Mouse (Mus musculus) layer of hippocampus, adult 2 months (tissue): ENCODE data around the gene Slc16a7. TPM values are rescaled to one million over a fixed set of nuclear protein-coding genes. Genes with fewer than 3 reads are reported as not detected.

ENCODE experiments used
- DNase-seq, 2 experiments: peaks; one replicate each; pipeline ENCODE4 v3.0.0; 2022; ENCODE audit warnings: low spot score in 2 of 2
- H3K27ac ChIP-seq: fragments of 200-600 bp; 2 replicates; pipeline ENCODE4 v1.8.1; 2022
- H3K4me3 ChIP-seq: fragments of 200-600 bp; 2 replicates; pipeline ENCODE4 v1.8.1; 2022; ENCODE audit warnings: mild to moderate bottlenecking
- CTCF ChIP-seq: fragments of 200-600 bp; conservative IDR thresholded peaks from 2 replicates; pipeline ENCODE4 v1.8.1; 2022; ENCODE audit warnings: antibody characterized with exemption, mild to moderate bottlenecking, moderate library complexity
- total RNA-seq, 2 experiments: library from RNA; stranded (reverse); gene quantifications; 2 replicates each; pipeline ENCODE4 v1.2.3; 2021

The Slc16a7 gene
- total RNA-seq, 2 experiments from 2014 or later = 40.7 to 44.9 TPM

- Histone ChIP-seq H3K27ac (no peak overlapping the region), H3K4me3 (no peak overlapping the region)
- no peak for TF ChIP-seq CTCF
- DNase-seq = no peak
Observed at GRCm38 (mm10) chr10:125347149-125347548, 42.1 kb downstream of the Slc16a7 start.

GRCm38 (mm10) chr10:125346364-125346763 is 42.9 kb downstream of the Slc16a7 start:
- no peak overlapping the region for H3K27ac ChIP-seq
- no peak for TF ChIP-seq CTCF
- no peak overlapping the region for H3K4me3 ChIP-seq
- no peak for DNase-seq

DNA sequence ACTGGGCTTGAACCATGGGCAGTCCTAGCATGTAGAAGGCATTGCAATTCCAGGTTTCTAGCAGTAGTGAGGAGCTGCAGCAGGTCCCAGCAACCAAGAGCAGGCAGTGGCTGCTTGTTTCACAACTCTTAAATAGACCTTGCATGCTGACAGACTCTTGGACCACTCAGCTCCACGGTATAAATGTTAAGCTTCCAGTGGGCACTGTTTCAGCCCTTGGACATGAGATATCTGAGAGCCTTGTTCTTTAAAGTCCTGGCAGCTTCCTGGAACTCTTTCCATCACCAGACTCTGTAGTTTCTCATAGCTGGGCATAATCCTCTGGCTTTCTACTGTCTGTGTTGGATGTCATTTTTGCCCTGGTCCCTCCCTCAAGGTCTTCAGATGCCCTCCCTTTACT is 43.7 kb downstream of the Slc16a7 start:
- Histone ChIP-seq H3K4me3 (no peak overlapping the region), H3K27ac (no peak overlapping the region)
- TF ChIP-seq CTCF = no peak
- no peak for DNase-seq

DNA sequence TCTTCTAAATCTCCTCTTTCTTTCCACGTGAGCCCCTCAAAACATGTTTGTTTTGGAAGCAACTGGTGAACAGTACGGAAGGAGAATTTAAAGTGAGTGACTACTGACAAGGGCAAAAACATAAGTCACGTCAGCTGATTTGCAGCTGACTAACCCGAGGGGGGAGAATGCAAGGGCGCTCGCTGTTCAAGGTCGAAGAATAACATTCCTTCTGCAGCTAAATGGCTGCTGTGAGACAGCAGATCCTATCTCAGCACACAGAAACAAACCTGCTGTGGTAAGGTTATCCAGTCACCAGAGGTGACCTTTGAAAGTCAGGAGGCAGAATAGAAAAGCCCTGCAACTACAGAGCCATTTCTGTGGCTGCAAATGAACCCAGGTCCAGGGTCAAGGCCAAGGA is 47.1 kb downstream of the Slc16a7 start:
- no peak for DNase-seq
- Histone ChIP-seq H3K4me3 (no peak overlapping the region), H3K27ac (no peak overlapping the region)
- TF ChIP-seq CTCF = no peak

- Histone ChIP-seq H3K27ac (no peak overlapping the region), H3K4me3 (no peak overlapping the region)
- TF ChIP-seq CTCF = no peak
- no peak for DNase-seq
Observed at GRCm38 (mm10) chr10:125333799-125334198, 55.5 kb downstream of the Slc16a7 start.

GRCm38 (mm10) chr10:125331334-125331733 is 57.9 kb downstream of the Slc16a7 start:
- DNase-seq = no peak
- no peak for TF ChIP-seq CTCF
- Histone ChIP-seq H3K27ac (no peak overlapping the region), H3K4me3 (no peak overlapping the region)

GRCm38 (mm10) chr10:125328331-125329063 is 60.8 kb downstream of the Slc16a7 start:
- no peak for DNase-seq
- Histone ChIP-seq H3K4me3 (no peak overlapping the region), H3K27ac (no peak overlapping the region)
- no peak for TF ChIP-seq CTCF

GRCm38 (mm10) chr10:125324871-125325565 is 64.2 kb downstream of the Slc16a7 start:
- no peak for DNase-seq
- no peak overlapping the region for H3K4me3 ChIP-seq
- H3K27ac ChIP-seq = no peak overlapping the region
- no peak for TF ChIP-seq CTCF

- Histone ChIP-seq H3K27ac (peak overlapping the region; percentile 40; the same call in 1 of the 2 replicates), H3K4me3 (no peak overlapping the region)
- TF ChIP-seq CTCF = no peak
- DNase-seq = no peak
Observed at GRCm38 (mm10) chr10:125324149-125324834, 65.0 kb downstream of the Slc16a7 start.

- Histone ChIP-seq H3K27ac (no peak overlapping the region), H3K4me3 (no peak overlapping the region)
- DNase-seq = no peak
- TF ChIP-seq CTCF = no peak
Observed at GRCm38 (mm10) chr10:125321446-125322428, 67.5 kb downstream of the Slc16a7 start.

GRCm38 (mm10) chr10:125317317-125317716 is 71.9 kb downstream of the Slc16a7 start:
- TF ChIP-seq CTCF = peak; percentile 71
- no peak for DNase-seq
- no peak overlapping the region for H3K4me3 ChIP-seq
- H3K27ac ChIP-seq = no peak overlapping the region

DNA sequence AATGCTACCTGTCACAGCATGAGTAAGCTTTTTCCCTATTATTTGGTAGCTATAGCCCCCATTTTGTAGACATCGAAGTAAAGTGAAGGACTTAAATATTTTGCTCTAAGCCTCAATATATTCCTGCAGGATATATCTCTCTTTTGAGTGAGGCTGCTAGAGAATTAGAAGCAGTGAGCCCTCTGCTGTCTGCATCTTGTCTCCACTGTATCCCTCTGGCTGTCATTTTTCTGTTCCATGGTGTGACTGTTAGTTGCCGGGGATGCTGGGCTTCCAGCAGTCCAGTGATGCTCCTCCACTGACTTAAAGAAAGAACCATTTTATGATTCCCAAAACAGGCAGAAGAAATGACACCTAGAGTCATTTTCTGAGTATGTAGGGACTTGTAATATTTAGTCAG is 78.4 kb downstream of the Slc16a7 start:
- TF ChIP-seq CTCF = peak; percentile 60
- DNase-seq = no peak
- H3K4me3 ChIP-seq = no peak overlapping the region
- H3K27ac ChIP-seq = no peak overlapping the region
